Mouse (Mus musculus) neural tube, embryonic 12.5 days (tissue): ENCODE measurements at regions not wholly inside any gene's neighbourhood (a gene's known extent, or its start where the extent isn't known, plus 50 kb on each side); places are given as distances from the start of the nearest gene placed in this dataset.
"Not testable (repeated sequence)": the region's sequence is repeated elsewhere in the genome, so short reads cannot be mapped to it uniquely, and the experiment has no call there.

Experiments used
- ATAC-seq: fragments of 200-750 bp; cut with Nextera tagmentation; 2 replicates; pipeline ENCODE4 v1.8.0; 2017; ENCODE audit warnings: low read depth, mild to moderate bottlenecking, moderate TSS enrichment, moderate library complexity; ENCODE audit not compliant: low FRiP score
- H3K27ac ChIP-seq: fragments of 300-500 bp; sonication (generic); 2 replicates; pipeline ENCODE4 v1.5.1; 2016
- H3K27me3 ChIP-seq: fragments of 300-500 bp; sonication (generic); replicated peaks from 2 replicates; pipeline ENCODE4 v1.6.1; 2016; ENCODE audit warnings: mild to moderate bottlenecking
- H3K36me3 ChIP-seq: fragments of 300-500 bp; sonication (generic); 2 replicates; pipeline ENCODE4 v1.6.1; 2016; ENCODE audit warnings: mild to moderate bottlenecking
- H3K4me1 ChIP-seq: fragments of 300-500 bp; sonication (generic); 2 replicates; pipeline ENCODE4 v1.6.1; 2016
- H3K4me2 ChIP-seq: fragments of 300-500 bp; sonication (generic); replicated peaks from 2 replicates; pipeline ENCODE4 v1.6.1; 2016; ENCODE audit warnings: mild to moderate bottlenecking
- H3K4me3 ChIP-seq: fragments of 300-500 bp; sonication (generic); 2 replicates; pipeline ENCODE4 v1.5.1; 2016
- H3K9ac ChIP-seq: fragments of 300-500 bp; sonication (generic); 2 replicates; pipeline ENCODE4 v1.6.1; 2016; ENCODE audit warnings: mild to moderate bottlenecking
- H3K9me3 ChIP-seq: fragments of 300-500 bp; sonication (generic); 2 replicates; pipeline ENCODE4 v1.6.1; 2016; ENCODE audit warnings: mild to moderate bottlenecking
- WGBS: fragments of 180-500 bp; shearing (Covaris S2); methylation state at CpG from one replicate; pipeline ENCODE4 v1.1.7; 2016; 5-methylcytosine and 5-hydroxymethylcytosine counted together

DNA sequence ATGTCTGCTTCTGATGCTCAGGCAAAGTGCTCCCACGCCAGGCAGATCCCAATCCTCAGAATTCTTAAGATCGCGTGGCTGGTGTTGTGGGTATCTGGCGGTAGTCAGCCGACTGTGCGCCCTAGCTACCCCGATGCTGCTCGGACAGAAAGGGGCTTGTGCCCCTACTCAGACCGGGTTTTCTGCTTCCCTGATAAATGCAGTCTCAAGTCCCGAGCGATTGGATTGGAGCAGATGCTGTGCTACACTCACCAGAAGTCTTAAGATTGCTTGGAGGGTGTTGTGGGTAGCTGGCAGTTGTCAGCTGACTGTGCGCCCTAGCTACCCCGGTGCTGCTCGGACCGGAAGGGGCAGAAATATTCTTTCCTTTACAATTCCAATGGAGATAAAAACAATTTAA is 99.3 kb downstream of the Gm7489 start:
- not testable (repeated sequence) for H3K4me2 ChIP-seq, H3K4me3 ChIP-seq, H3K9me3 ChIP-seq, H3K4me1 ChIP-seq, ATAC-seq, H3K27ac ChIP-seq, H3K36me3 ChIP-seq, H3K9ac ChIP-seq, H3K27me3 ChIP-seq
- 90% methylated on average over 15 of the region's 15 CpGs for WGBS

DNA sequence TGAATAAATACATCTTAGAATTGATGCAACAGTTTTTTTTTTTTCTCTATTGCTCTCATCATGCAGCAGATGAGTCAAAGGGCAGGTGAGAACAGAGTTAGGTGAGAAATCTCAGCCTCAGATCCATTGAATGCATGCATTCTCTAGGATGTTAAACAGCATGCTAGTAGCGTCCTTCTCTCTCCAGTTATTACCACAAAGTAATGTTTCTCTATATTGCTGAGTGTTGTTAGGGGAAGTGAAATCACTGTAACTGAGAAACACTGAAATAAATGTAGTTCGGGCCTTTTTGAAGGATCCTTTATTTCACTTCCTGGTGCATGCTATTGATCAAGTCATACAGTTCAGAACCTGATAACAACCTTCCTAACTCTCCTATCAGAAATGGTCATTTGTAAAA is 105.2 kb downstream of the Gm7489 start:
- 83% methylated on average over 2 of the region's 2 CpGs for WGBS
- ATAC-seq: no peak

DNA sequence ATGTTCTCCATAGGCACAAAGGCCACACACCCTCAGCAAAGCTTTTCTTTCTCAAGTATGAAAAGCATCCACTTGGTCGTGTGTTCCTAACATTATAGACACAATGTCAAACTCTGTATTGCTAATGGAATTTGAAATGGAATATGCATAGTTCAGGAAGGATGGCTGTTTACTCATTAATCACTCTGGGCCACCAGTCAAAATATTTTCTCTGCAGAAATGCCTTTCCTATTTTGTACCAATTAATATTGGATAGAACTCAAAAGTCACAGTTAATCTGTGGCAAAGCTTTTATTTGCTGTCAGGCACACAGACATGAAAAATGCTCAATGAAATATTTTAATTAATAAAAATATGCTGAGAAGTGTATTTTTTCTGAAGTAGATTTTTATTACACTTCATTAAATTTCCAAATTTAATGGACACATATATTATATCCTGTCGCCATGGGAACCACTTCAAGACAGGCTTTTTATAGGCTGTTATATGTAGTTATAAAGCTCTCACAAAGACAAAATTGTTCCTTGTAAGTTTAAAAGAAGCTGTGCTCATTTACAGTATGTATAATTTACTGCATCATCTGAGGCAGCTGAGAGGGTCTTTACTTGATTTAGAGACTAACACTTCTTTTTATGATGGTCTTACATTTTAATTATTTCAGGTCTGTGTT is 110.6 kb downstream of the Gm7489 start:
- WGBS: 71% methylated on average over 2 of the region's 2 CpGs
- no peak for ATAC-seq
- Histone ChIP-seq H3K4me3 (no peak overlapping the region), H3K27me3 (no peaks in the 10 kb centered on the region), H3K9me3 (no peaks in the 10 kb centered on the region), H3K4me1 (no peaks in the 10 kb centered on the region), H3K36me3 (no peaks in the 10 kb centered on the region), H3K4me2 (no peak overlapping the region), H3K9ac (no peak overlapping the region), H3K27ac (no peak overlapping the region)

More for the DNA sequence above, 105.2 kb downstream of the Gm7489 start:
- no peaks in the 10 kb centered on the region for H3K4me1 ChIP-seq
- H3K27ac ChIP-seq: no peak overlapping the region
- no peaks in the 10 kb centered on the region for H3K9me3 ChIP-seq
- no peaks in the 10 kb centered on the region for H3K27me3 ChIP-seq
- no peak overlapping the region for H3K4me3 ChIP-seq
- no peak overlapping the region for H3K4me2 ChIP-seq
- H3K9ac ChIP-seq: no peak overlapping the region
- no peaks in the 10 kb centered on the region for H3K36me3 ChIP-seq

DNA sequence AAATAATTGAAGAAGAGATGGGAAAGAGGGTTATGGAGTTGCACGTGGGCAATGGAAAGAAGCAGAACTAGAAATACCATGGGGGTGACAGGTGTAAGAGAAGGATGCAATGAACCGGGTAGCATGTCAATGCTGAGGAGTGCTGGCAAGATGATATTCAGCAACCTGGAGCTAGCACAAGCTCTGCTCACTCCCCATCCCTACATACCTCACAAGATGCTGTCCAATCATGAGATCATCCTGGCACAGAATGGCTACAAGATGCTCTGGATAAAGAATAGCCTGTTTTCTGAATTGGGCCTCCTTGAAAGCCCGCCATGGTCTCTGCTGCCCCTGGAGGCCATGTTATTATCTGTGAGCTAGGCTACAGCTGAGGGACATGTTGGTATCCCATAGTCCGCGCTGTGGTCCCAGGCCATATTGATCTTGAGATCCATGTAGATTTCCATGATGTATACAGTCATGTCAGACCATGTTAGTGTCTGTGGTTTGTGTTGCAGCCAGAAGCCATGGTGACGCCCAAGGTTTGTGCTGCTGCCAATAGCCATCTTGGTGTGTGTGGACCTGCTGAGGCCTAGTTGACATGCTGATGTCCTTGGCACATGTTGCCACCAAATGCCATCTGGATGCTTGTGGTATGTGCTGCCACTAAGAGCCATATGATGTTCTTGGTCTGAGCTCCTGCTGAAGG is 114.0 kb downstream of the Gm7489 start:
- Histone ChIP-seq H3K27ac (no peak overlapping the region), H3K4me1 (no peaks in the 10 kb centered on the region), H3K4me2 (no peak overlapping the region), H3K4me3 (no peak overlapping the region), H3K9me3 (no peaks in the 10 kb centered on the region), H3K36me3 (no peaks in the 10 kb centered on the region), H3K27me3 (no peaks in the 10 kb centered on the region), H3K9ac (no peak overlapping the region)
- ATAC-seq: no peak
- 95% methylated on average over 6 of the region's 6 CpGs for WGBS

DNA sequence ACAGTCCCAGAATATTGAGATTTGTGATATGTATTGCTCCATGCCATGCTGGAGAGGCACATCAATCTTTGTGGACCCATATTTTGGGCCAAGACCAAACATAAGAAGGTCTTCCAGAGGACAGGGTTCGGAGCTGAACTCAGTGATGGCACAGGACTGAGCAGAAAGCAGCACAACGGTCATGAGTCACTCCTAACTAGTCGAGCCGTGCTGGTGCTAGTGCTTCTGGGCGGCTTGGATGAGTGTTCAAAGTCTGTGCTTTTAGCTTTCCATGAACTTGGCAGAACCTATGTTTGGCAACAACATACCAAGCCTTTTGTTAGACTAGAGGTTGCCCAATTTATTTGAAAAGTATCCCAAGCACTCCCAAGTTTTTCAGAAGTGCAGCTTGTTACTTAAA is 149.1 kb downstream of the Gm7489 start:
- no peaks in the 10 kb centered on the region for H3K27me3 ChIP-seq
- WGBS: 88% methylated on average over 5 of the region's 5 CpGs
- H3K27ac ChIP-seq: no peak overlapping the region

DNA sequence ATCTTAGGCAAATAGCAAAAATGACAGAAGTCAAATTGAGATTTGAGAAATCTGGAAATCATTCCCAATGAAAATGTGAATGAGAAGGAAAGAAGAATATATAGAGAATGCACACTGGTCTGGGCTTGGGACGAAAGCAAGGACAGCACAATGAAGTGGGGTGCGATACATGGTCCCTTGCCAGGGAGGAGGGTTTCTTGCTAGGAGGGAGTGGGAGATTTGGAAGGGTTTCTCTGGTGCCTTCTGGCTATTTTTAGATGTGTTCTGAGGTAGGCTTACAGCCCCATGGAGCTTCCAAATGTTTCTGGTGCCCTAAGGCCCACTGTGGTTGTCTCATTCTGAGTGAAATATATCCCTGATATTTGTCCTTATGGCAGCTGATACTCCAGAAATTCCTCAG is 166.0 kb downstream of the Gm7489 start:
- Histone ChIP-seq H3K4me3 (no peak overlapping the region), H3K9me3 (no peaks in the 10 kb centered on the region), H3K4me1 (no peaks in the 10 kb centered on the region), H3K4me2 (no peak overlapping the region), H3K36me3 (no peaks in the 10 kb centered on the region), H3K27ac (no peak overlapping the region), H3K9ac (no peak overlapping the region), H3K27me3 (no peaks in the 10 kb centered on the region)
- WGBS: 96% methylated on average over 2 of the region's 2 CpGs
- no peak for ATAC-seq

More for the DNA sequence above, 149.1 kb downstream of the Gm7489 start:
- Histone ChIP-seq H3K4me1 (no peaks in the 10 kb centered on the region), H3K9ac (no peak overlapping the region), H3K4me3 (no peak overlapping the region), H3K36me3 (no peaks in the 10 kb centered on the region), H3K9me3 (no peaks in the 10 kb centered on the region), H3K4me2 (no peak overlapping the region)
- no peak for ATAC-seq

DNA sequence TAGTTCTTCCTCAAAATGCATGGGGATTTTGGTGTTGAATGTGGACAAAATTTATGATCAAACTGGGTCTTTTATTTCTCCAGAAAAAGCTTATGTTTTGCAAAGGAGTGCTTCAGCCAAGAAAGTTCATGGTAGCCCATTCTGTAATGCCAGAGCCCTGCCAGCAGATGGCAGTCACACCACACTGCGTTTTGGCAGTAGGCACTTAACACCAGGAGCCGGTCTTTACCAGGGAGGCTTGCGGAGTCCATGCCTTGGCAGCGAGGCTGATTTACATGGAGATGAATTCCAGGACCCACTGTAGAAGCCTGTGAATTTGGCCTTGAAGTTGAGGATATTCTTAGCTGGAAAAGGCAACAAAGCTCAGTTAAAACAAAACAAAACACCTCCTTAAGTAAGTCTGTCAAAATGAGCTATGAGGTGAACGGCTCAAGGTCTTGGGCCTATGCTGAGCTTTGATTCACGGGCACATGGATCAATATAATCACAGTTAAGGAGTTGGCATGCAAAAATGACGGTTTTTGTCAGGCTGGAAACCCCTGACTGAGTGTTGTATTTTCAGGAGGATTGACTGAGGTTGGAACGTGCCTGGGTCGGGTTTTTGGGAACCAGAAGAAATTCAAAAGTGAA is 185.4 kb downstream of the Gm7489 start:
- WGBS: 40% methylated on average over 9 of the region's 9 CpGs
- Histone ChIP-seq H3K4me2 (no peak overlapping the region), H3K4me1 (no peaks in the 10 kb centered on the region), H3K9ac (no peak overlapping the region), H3K4me3 (no peak overlapping the region), H3K9me3 (no peaks in the 10 kb centered on the region), H3K27me3 (no peaks in the 10 kb centered on the region), H3K36me3 (no peaks in the 10 kb centered on the region), H3K27ac (no peak overlapping the region)
- ATAC-seq: peak; percentile 89; the same call in 1 of the 2 replicates

DNA sequence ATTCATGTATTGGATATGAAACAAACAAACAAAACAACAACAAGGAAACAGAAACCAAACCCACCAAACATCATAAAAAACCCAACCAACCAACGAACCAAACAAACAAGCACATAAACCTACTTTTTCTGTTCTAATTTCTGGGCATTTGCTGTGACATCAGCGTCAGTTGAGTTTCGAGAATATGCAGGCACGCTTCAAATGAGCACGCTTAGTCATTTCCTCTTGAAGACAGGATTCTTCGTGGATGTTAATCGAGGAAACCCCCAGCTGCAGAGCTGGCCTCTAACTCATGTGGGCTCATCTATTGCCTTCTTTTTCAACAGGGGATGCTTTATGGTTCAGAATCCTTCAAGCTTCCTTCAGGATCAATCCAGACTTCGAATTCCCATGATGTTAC is 187.0 kb downstream of the Gm7489 start:
- Histone ChIP-seq H3K9me3 (no peaks in the 10 kb centered on the region), H3K4me2 (no peak overlapping the region), H3K4me3 (no peak overlapping the region), H3K4me1 (no peaks in the 10 kb centered on the region), H3K27me3 (no peaks in the 10 kb centered on the region), H3K9ac (no peak overlapping the region), H3K36me3 (no peaks in the 10 kb centered on the region), H3K27ac (no peak overlapping the region)
- ATAC-seq: no peak
- WGBS: 77% methylated on average over 8 of the region's 8 CpGs

DNA sequence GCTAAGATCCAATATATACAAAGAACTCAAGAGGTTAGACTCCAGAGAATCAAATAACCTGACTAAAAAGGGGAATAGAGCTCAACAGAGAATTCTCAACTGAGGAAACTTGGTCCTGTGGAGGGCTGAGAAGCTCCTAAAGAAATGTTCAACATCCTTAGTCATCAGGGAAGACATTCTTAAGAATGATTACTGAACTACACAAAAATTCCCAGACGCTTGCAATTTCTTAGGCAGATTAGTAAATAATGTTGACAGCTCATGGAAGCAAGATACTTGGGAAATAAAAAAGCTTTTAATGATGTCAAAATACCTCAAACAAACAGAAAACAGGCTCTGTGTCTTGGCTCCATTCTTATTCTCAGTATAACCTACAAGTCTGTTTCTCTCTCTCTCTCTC is 206.6 kb downstream of the Gm7489 start:
- H3K4me2 ChIP-seq: no peak overlapping the region
- no peak overlapping the region for H3K4me3 ChIP-seq
- H3K4me1 ChIP-seq: no peaks in the 10 kb centered on the region
- no peaks in the 10 kb centered on the region for H3K27me3 ChIP-seq
- no peak for ATAC-seq
- no peaks in the 10 kb centered on the region for H3K9me3 ChIP-seq
- H3K27ac ChIP-seq: no peak overlapping the region
- 85% methylated on average over 1 of the region's 1 CpGs for WGBS
- no peaks in the 10 kb centered on the region for H3K36me3 ChIP-seq
- no peak overlapping the region for H3K9ac ChIP-seq

DNA sequence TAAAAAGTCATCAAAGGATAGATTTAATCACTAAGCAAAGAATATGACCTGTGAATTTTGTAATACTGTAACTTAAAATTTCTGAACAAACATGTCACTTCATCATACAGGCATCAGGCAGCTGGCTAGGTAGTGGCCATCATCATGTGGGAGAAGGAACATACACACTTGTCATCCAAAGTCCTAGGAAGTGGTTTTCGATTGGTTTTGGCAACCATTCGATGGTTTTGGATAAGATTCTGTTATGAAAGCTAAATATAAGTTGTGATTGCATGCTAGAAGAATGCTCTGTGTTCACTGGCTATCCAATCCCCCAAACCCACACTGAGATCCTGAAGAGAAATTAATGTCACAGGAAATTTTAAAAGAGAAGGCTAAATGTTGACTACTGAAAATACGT is 207.7 kb downstream of the Gm7489 start:
- no peak overlapping the region for H3K27ac ChIP-seq
- H3K9me3 ChIP-seq: no peaks in the 10 kb centered on the region
- ATAC-seq: no peak
- WGBS: 92% methylated on average over 3 of the region's 3 CpGs
- H3K36me3 ChIP-seq: no peaks in the 10 kb centered on the region
- H3K9ac ChIP-seq: no peak overlapping the region
- no peaks in the 10 kb centered on the region for H3K27me3 ChIP-seq
- no peaks in the 10 kb centered on the region for H3K4me1 ChIP-seq
- no peak overlapping the region for H3K4me2 ChIP-seq
- H3K4me3 ChIP-seq: no peak overlapping the region

DNA sequence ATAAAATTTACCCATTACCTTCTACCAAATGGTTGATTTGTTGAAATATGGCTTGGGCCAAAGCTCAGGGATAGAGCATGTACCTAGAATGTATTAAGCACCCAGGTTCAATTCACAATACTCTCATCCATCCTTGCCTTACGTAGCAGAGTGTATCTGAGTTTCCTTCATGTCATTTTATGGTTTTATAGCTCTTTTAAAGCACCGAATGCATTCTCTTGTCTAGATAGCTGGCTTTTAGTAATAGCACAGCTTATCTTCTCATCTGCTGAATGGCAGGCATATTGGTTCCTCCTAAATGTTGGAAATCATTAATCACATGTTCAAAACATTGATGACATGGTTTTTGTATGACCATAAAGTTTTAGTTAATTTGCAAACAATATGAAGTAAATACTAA is 212.8 kb downstream of the Gm7489 start:
- no peak overlapping the region for H3K9ac ChIP-seq
- no peak overlapping the region for H3K27ac ChIP-seq
- H3K4me3 ChIP-seq: no peak overlapping the region
- WGBS: 59% methylated on average over 2 of the region's 2 CpGs
- no peak overlapping the region for H3K4me2 ChIP-seq
- H3K36me3 ChIP-seq: no peaks in the 10 kb centered on the region
- no peak for ATAC-seq
- no peaks in the 10 kb centered on the region for H3K27me3 ChIP-seq
- H3K9me3 ChIP-seq: no peaks in the 10 kb centered on the region
- no peaks in the 10 kb centered on the region for H3K4me1 ChIP-seq

DNA sequence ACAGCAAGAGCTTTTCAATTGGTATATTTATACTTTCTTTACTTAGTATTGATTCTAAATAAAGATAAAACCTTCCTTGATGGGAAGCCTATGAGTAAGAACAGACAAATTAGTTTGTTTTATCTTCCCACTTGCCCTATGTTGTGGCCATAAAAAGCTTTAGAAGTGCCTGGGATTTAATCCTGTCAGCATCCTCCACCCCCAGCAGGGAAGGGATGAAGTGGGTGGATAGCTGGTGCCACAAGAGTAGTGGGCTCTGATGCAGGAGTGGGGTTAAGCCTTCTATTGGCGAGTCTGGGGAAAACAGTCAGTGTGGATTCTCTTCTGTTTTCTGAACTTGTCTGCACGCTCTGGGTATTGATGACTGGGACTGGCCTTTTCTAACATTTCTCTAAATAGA is 227.7 kb downstream of the Gm7489 start:
- no peak for ATAC-seq
- 77% methylated on average over 2 of the region's 2 CpGs for WGBS

More for the DNA sequence above, 227.7 kb downstream of the Gm7489 start:
- H3K4me1 ChIP-seq: no peaks in the 10 kb centered on the region
- H3K27ac ChIP-seq: no peak overlapping the region
- H3K4me2 ChIP-seq: no peak overlapping the region
- H3K4me3 ChIP-seq: no peak overlapping the region
- no peaks in the 10 kb centered on the region for H3K9me3 ChIP-seq
- no peaks in the 10 kb centered on the region for H3K27me3 ChIP-seq
- no peak overlapping the region for H3K9ac ChIP-seq
- H3K36me3 ChIP-seq: no peaks in the 10 kb centered on the region
